Mouse (Mus musculus) thymus, adult 2 months (tissue): ENCODE measurements around the gene Prdm8.

Experiments used
- CTCF ChIP-seq: fragments of 200-500 bp; IDR thresholded peaks from 2 replicates; pipeline ENCODE4 v1.5.1; 2012; ENCODE audit warnings: mild to moderate bottlenecking, control low read depth, low read length, moderate library complexity, borderline replicate concordance; ENCODE audit not compliant: control insufficient read depth, poor library complexity, insufficient read depth; ENCODE audit errors: extremely low read depth
- POLR2A ChIP-seq: fragments of 200-500 bp; IDR thresholded peaks from 2 replicates; pipeline ENCODE4 v1.6.1; 2012; ENCODE audit warnings: mild to moderate bottlenecking, low read length, control low read depth, moderate library complexity; ENCODE audit not compliant: control insufficient read depth, poor library complexity, insufficient read depth; ENCODE audit errors: extremely low read depth

DNA sequence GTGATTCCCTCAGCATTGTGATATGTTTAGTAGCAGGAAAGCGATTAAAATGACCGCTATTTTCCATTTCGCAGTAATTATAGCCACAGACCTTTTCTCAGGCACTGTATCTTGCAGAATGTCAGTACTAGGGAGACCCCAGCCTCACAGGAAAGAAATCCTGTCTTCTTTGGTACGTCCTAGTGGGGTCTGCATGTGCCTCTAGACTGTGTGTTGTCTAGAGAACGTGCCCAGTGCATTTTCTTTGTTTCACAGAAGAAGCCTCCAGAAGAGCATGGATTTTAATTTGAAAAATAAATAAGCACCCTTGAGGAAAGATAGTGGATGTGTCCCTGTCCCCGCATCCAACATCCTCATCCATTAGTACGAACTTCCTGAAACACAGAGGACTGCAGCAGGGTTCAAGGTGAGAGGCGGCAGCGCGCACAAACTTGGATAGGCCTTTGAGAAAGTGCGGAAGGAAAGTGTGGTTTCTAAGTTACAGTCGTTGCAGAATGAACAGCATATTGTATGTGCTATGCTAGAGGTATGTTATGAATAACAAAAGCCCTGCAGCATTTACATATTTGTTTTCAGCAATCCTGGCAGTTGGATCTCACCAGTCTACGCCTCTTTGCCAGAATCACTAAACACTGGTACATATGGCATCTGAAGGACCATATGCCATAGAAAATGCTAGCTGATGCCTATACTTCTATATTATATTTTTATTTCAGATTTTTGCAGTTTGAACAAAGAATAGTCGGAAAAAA lies 28.3 kb upstream of the Prdm8 start:
- no peak for TF ChIP-seq CTCF
- TF ChIP-seq POLR2A: no peak
